Mouse (Mus musculus) spleen, postnatal 10 days (tissue): ENCODE measurements around the gene Mesd.

Experiments
- DNase-seq, 2 experiments: peaks; one replicate each; pipeline ENCODE4 v3.0.0; 2021 to 2022; ENCODE audit warnings: low spot score in 2 of 2

Mesd gene

GRCm38 (mm10) chr7:83884021-83884658 is at the start of gene Mesd, which contains the start of gene Tlnrd1:
Mesd (plus strand) TSS chr7:83884466.
Tlnrd1 (minus strand) TSS chr7:83884305.
- DNase-seq = peak; percentile 85 to 87

- DNase-seq = no peak
These were observed 45.6 kb upstream of the Mesd start for GRCm38 (mm10) chr7:83838525-83839224.

- no peak for DNase-seq
These were observed 44.2 kb upstream of the Mesd start for GRCm38 (mm10) chr7:83840076-83840475.

- no peak for DNase-seq
These were observed 41.6 kb upstream of the Mesd start for GRCm38 (mm10) chr7:83842486-83843259.

GRCm38 (mm10) chr7:83844807-83845206 is 39.5 kb upstream of the Mesd start:
- DNase-seq = no peak

GRCm38 (mm10) chr7:83847187-83848075 is 36.8 kb upstream of the Mesd start:
- DNase-seq = no peak

GRCm38 (mm10) chr7:83851569-83852380 is 32.5 kb upstream of the Mesd start:
- no peak for DNase-seq

GRCm38 (mm10) chr7:83852381-83853380 is 31.6 kb upstream of the Mesd start:
- DNase-seq = peak in 1 of 2 experiments; percentile 16

GRCm38 (mm10) chr7:83855203-83855602 is 29.1 kb upstream of the Mesd start:
- no peak for DNase-seq

- no peak for DNase-seq
These were observed 27.7 kb upstream of the Mesd start for GRCm38 (mm10) chr7:83856353-83857207.

- DNase-seq = no peak
These were observed 27.1 kb upstream of the Mesd start for GRCm38 (mm10) chr7:83857208-83857488.

GRCm38 (mm10) chr7:83857921-83858320 is 26.3 kb upstream of the Mesd start:
- DNase-seq = no peak

GRCm38 (mm10) chr7:83859378-83860083 is 24.7 kb upstream of the Mesd start:
- peak in 1 of 2 experiments; percentile 29 for DNase-seq

- DNase-seq = no peak
These were observed 20.7 kb upstream of the Mesd start for GRCm38 (mm10) chr7:83863554-83863953.

- DNase-seq = no peak
These were observed 16.1 kb upstream of the Mesd start for GRCm38 (mm10) chr7:83868200-83868599.

- DNase-seq = no peak
These were observed 14.3 kb upstream of the Mesd start for GRCm38 (mm10) chr7:83869839-83870543.

- no peak for DNase-seq
These were observed 7.2 kb upstream of the Mesd start for GRCm38 (mm10) chr7:83877088-83877487.
